Mouse (Mus musculus): Measurements from ENCODE around the gene Slc10a6. TPM values are rescaled to one million over a fixed set of nuclear protein-coding genes. Genes with fewer than 3 reads are reported as not detected.
A peak's percentile ranks its signal among the peaks of the same experiment; 100 is the strongest.

The Slc10a6 gene
- total and polyA plus RNA-seq, 3 experiments = not detected

DNA sequence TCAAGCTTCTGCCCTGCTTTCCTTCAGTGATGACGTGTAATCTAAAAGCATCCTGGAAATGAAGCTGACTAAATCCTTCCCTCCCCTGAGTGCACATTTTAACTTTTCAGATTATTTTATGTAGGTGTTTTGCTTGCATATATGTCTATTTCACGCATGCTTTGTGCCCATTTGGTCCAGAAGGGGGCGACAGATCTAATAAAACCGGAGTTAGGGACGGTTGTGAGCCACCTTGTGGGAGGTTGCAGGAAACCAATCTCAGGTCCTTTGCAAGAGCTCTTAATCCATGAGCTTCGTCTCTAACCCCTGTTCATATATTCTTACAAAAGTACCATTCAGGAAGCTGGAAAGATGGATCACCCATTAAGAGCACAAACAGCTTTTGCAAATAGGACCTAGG, 25.0 kb upstream of the Slc10a6 start:
- Histone ChIP-seq H3K9me3 (replicated peaks; ENCODE audit: low read length) (no peaks in the 10 kb centered on the region), H3K4me2 (ENCODE audit: insufficient read depth, low read depth, poor library complexity, severe bottlenecking) (no peak overlapping the region), H3K27me3 (replicated peaks) (no peaks in the 10 kb centered on the region), H3K4me1 (ENCODE audit: control insufficient read depth in 1 of 2, insufficient read depth in 2 of 2) (peaks cover 0 to 2% of the 10 kb centered on the region in 2 experiments; a peak in 1 of 4 replicates), H3K79me2 (replicated peaks; ENCODE audit: control insufficient read depth, extremely low read depth, insufficient read depth, poor library complexity, severe bottlenecking) (no peaks in the 10 kb centered on the region), H3K27ac (ENCODE audit: insufficient read depth, low read depth) (no peak overlapping the region), H3K4me3 (replicated peaks in 1 of 3; ENCODE audit: low read depth in 2 of 3, low read length in 2 of 3, poor library complexity in 1 of 3) (no peak overlapping the region), H3K9ac (ENCODE audit: insufficient read depth, low read depth) (no peak overlapping the region), H3K36me3 (replicated peaks in 1 of 2; ENCODE audit: control insufficient read depth in 1 of 2, insufficient read depth in 1 of 2, low read length in 1 of 2) (no peaks in the 10 kb centered on the region)
- DNase-seq (ENCODE audit: extremely low read depth) = peak; percentile 54
- dilution Hi-C loops (cut with MboI; ENCODE audit: extremely low pct_ligation_motif_present, extremely low pct_unique_long_range_greater_than_20kb, low sequenced_read_pairs) = no loop called here
- no peak for TF ChIP-seq ZKSCAN1 (IDR thresholded peaks at IDR 0.05; ENCODE audit: borderline replicate concordance, low read depth, low read length)
- no peak for TF ChIP-seq ELF1 (IDR thresholded peaks at IDR 0.05; ENCODE audit: low read depth, low read length)
- TF ChIP-seq USF1 (IDR thresholded peaks at IDR 0.05; ENCODE audit: low read depth, low read length) = no peak
- TF ChIP-seq JUND (conservative IDR thresholded peaks at IDR 0.05; ENCODE audit: low read depth, low read length) = no peak
- TF ChIP-seq ETS1 (conservative IDR thresholded peaks at IDR 0.05; ENCODE audit: low read depth, low read length) = no peak
- no peak for TF ChIP-seq CHD2 (IDR thresholded peaks at IDR 0.05; ENCODE audit: low read length)
- TF ChIP-seq RAD21 (IDR thresholded peaks at IDR 0.05; ENCODE audit: low read depth, low read length) = peak; percentile 52
- no peak for TF ChIP-seq JUN (IDR thresholded peaks at IDR 0.05; ENCODE audit: insufficient read depth, low read depth, low read length)
- no peak for TF ChIP-seq EP300 (IDR thresholded peaks at IDR 0.05; ENCODE audit: low read length)
- TF ChIP-seq MYC (IDR thresholded peaks at IDR 0.05; ENCODE audit: low read depth, low read length) = no peak
- peak; percentile 34 to 98; a peak in 2 of 4 replicates for TF ChIP-seq CTCF (conservative IDR thresholded peaks at IDR 0.05 in 1 of 2, IDR thresholded peaks at IDR 0.05 in 1 of 2; ENCODE audit: low read depth in 2 of 2, low read length in 2 of 2)
- no peak for TF ChIP-seq ZNF384 (IDR thresholded peaks at IDR 0.05; ENCODE audit: low read depth, low read length)
- no peak for TF ChIP-seq UBTF (IDR thresholded peaks at IDR 0.05; ENCODE audit: low read depth, low read length)
- no peak for TF ChIP-seq NRF1 (IDR thresholded peaks at IDR 0.05; ENCODE audit: low read depth, low read length)
- no peak for TF ChIP-seq MXI1 (IDR thresholded peaks at IDR 0.05; ENCODE audit: low read depth, low read length)
- TF ChIP-seq CHD1 (IDR thresholded peaks at IDR 0.05; ENCODE audit: low read depth, low read length) = no peak
- TF ChIP-seq POLR2A (IDR thresholded peaks at IDR 0.05; ENCODE audit: low read depth, low read length) = no peak
- TF ChIP-seq MEF2A (IDR thresholded peaks at IDR 0.05; ENCODE audit: borderline replicate concordance, low read depth, low read length) = no peak
- peak; percentile 83 for TF ChIP-seq SMC3 (IDR thresholded peaks at IDR 0.05; ENCODE audit: low read depth, low read length)
- no peak for TF ChIP-seq RCOR1 (conservative IDR thresholded peaks at IDR 0.05; ENCODE audit: low read depth, low read length)
- no peak for TF ChIP-seq BHLHE40 (IDR thresholded peaks at IDR 0.05; ENCODE audit: low read depth, low read length)
- TF ChIP-seq GABPA (IDR thresholded peaks at IDR 0.05; ENCODE audit: insufficient replicate concordance, low read depth, low read length) = no peak
- no peak for TF ChIP-seq E2F4 (IDR thresholded peaks at IDR 0.05; ENCODE audit: insufficient replicate concordance, low read depth, low read length)
- TF ChIP-seq MAX (IDR thresholded peaks at IDR 0.05; ENCODE audit: low read length) = 0 out of 2 replicates have a peak, but pooled peaks have one; percentile 21
- TF ChIP-seq HCFC1 (IDR thresholded peaks at IDR 0.05; ENCODE audit: low read depth, low read length) = no peak
- TF ChIP-seq NELFE (IDR thresholded peaks at IDR 0.05; ENCODE audit: low read depth, low read length) = peak; percentile 52; the same call in 1 of the 2 replicates
- no peak for TF ChIP-seq ZC3H11A (IDR thresholded peaks at IDR 0.05; ENCODE audit: low read depth, low read length)
- no peak for TF ChIP-seq IRF4 (IDR thresholded peaks at IDR 0.05; ENCODE audit: low read depth, low read length)
- TF ChIP-seq USF2 (conservative IDR thresholded peaks at IDR 0.05; ENCODE audit: low read depth, low read length) = no peak
- TF ChIP-seq TBP (conservative IDR thresholded peaks at IDR 0.05; ENCODE audit: low read depth, low read length) = no peak
- TF ChIP-seq MAZ (IDR thresholded peaks at IDR 0.05; ENCODE audit: low read depth, low read length) = no peak
- no peak for TF ChIP-seq SIN3A (IDR thresholded peaks at IDR 0.05; ENCODE audit: low read length)
- TF ChIP-seq PAX5 (IDR thresholded peaks at IDR 0.05; ENCODE audit: low read length) = no peak
- no peak for TF ChIP-seq POLR2AphosphoS2 (IDR thresholded peaks at IDR 0.05; ENCODE audit: low read depth, low read length)
- no peak for TF ChIP-seq ZMIZ1 (IDR thresholded peaks at IDR 0.05; ENCODE audit: low read depth, low read length)
- TF ChIP-seq TCF12 (IDR thresholded peaks at IDR 0.05; ENCODE audit: low read depth, low read length) = no peak
- TF ChIP-seq MAFK (IDR thresholded peaks at IDR 0.05; ENCODE audit: insufficient replicate concordance, low read length) = no peak
- TF ChIP-seq KAT2A (IDR thresholded peaks at IDR 0.05; ENCODE audit: insufficient replicate concordance, low read length) = no peak
- in situ Hi-C loops (cut with MboI; ENCODE audit: low pct_ligation_motif_present, low pct_unique_long_range_greater_than_20kb, low sequenced_read_pairs) = loop anchor here (5.0 kb wide), 1 partner anchor 307 kb away; no protein-coding TSS in a partner anchor
